Mouse (Mus musculus) brain, embryonic 14.5 days (tissue): ENCODE measurements at regions not wholly inside any gene's neighbourhood (a gene's known extent, or its start where the extent isn't known, plus 50 kb on each side); places are given as distances from the start of the nearest gene placed in this dataset.

Experiments used
- CTCF ChIP-seq: fragments of 200-500 bp; IDR thresholded peaks from 2 replicates; pipeline ENCODE4 v1.5.1; 2012; ENCODE audit warnings: inconsistent platforms, mild to moderate bottlenecking, moderate library complexity, borderline replicate concordance; ENCODE audit not compliant: insufficient read depth, insufficient read length; ENCODE audit errors: extremely low read depth
- POLR2A ChIP-seq: fragments of 200-500 bp; IDR thresholded peaks from 2 replicates; pipeline ENCODE4 v1.6.1; 2012; ENCODE audit warnings: mild to moderate bottlenecking, inconsistent platforms, borderline replicate concordance; ENCODE audit not compliant: poor library complexity, insufficient read depth, insufficient read length, severe bottlenecking; ENCODE audit errors: extremely low read depth

GRCm38 (mm10) chr14:90200294-90200693, 1729.1 kb upstream of the Pcdh20 start:
- TF ChIP-seq CTCF (no peak), POLR2A (no peak)
